Mouse (Mus musculus): Measurements from ENCODE around the gene Nabp2.

GRCm38 (mm10) chr10:128409692-128410559 lies 1.4 kb downstream of the Nabp2 start:
- peak; percentile 65 for TF ChIP-seq CTCF (IDR thresholded peaks at IDR 0.05; ENCODE audit: low read depth, low read length)
- TF ChIP-seq POLR2A (IDR thresholded peaks at IDR 0.05; ENCODE audit: insufficient read depth, low read length), result no peak
